Mouse (Mus musculus): ENCODE measurements at regions not wholly inside any gene's neighbourhood (a gene's known extent, or its start where the extent isn't known, plus 50 kb on each side); places are given as distances from the start of the nearest gene placed in this dataset.
A peak's percentile ranks its signal among the peaks of the same experiment; 100 is the strongest.

GRCm38 (mm10) chr6:20555320-20555883 lies 659.9 kb upstream of the Kcnd2 start:
- no peak for DNase-seq (ENCODE audit: low read depth, low spot score)

- no peak for DNase-seq (ENCODE audit: low read depth, low spot score)
These were observed 642.7 kb upstream of the Kcnd2 start for GRCm38 (mm10) chr6:20572621-20573020.

- DNase-seq (ENCODE audit: low read depth, low spot score), result no peak
These were observed 640.6 kb upstream of the Kcnd2 start for GRCm38 (mm10) chr6:20574734-20575133.

DNA sequence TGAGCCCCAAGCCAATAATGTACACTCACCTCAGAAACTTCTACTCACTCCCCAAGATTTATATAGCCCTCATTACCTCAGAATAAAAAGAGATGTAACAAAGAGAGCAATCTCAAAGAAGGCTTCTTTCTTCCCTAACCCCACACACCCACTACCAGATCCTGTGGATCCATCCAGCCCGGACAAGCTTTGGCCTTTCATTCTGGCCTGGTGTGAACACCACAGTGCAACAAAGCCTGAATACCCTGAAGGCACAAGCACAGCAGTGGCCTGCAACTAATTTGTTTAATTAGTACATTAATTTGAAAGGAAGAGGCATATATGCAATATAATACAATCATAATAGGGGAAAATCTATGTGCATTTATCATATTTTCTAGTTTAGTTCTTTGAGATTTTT lies 616.5 kb upstream of the Kcnd2 start:
- DNase-seq (ENCODE audit: low read depth, low spot score), result no peak

GRCm38 (mm10) chr6:20604170-20604569 lies 611.1 kb upstream of the Kcnd2 start:
- DNase-seq (ENCODE audit: low read depth, low spot score), result no peak

GRCm38 (mm10) chr6:20620476-20620875 lies 594.8 kb upstream of the Kcnd2 start:
- DNase-seq (ENCODE audit: low read depth, low spot score), result peak; percentile 75

GRCm38 (mm10) chr6:20626382-20626781 lies 588.9 kb upstream of the Kcnd2 start:
- no peak for DNase-seq (ENCODE audit: low read depth, low spot score)

GRCm38 (mm10) chr6:20627071-20627470 lies 588.2 kb upstream of the Kcnd2 start:
- peak; percentile 68 for DNase-seq (ENCODE audit: low read depth, low spot score)

- no peak for DNase-seq (ENCODE audit: low read depth, low spot score)
These were observed 575.0 kb upstream of the Kcnd2 start for GRCm38 (mm10) chr6:20640301-20640700.

GRCm38 (mm10) chr6:20641375-20641774 lies 573.9 kb upstream of the Kcnd2 start:
- DNase-seq (ENCODE audit: low read depth, low spot score), result no peak

GRCm38 (mm10) chr6:20641851-20642250 lies 573.5 kb upstream of the Kcnd2 start:
- no peak for DNase-seq (ENCODE audit: low read depth, low spot score)

GRCm38 (mm10) chr6:20657042-20657441 lies 558.3 kb upstream of the Kcnd2 start:
- no peak for DNase-seq (ENCODE audit: low read depth, low spot score)

DNA sequence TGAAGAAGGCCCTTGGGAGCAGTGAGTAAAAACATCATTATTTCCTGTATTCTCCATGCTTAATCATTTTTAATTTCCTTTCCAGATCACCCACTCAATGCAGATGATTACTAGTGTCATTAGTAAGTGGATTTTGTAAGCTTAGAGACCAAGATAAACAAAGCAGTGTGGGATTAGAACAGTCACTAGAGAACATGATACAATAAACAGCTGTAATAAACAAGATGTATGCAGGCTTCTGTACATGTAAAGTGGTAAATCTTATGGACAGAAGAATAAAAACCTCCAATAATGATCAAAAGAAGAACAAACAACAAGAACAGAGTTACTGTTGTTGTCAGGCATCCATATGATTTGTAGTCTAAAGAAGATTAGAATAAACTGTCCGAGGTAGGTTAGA lies 542.1 kb upstream of the Kcnd2 start:
- no peak for DNase-seq (ENCODE audit: low read depth, low spot score)

GRCm38 (mm10) chr6:20686447-20687238 lies 528.7 kb upstream of the Kcnd2 start:
- peak; percentile 83 for DNase-seq (ENCODE audit: low read depth, low spot score)

GRCm38 (mm10) chr6:20687239-20687575 lies 528.1 kb upstream of the Kcnd2 start:
- peak; percentile 85 for DNase-seq (ENCODE audit: low read depth, low spot score)

- no peak for DNase-seq (ENCODE audit: low read depth, low spot score)
These were observed 489.4 kb upstream of the Kcnd2 start for GRCm38 (mm10) chr6:20725948-20726347.

DNA sequence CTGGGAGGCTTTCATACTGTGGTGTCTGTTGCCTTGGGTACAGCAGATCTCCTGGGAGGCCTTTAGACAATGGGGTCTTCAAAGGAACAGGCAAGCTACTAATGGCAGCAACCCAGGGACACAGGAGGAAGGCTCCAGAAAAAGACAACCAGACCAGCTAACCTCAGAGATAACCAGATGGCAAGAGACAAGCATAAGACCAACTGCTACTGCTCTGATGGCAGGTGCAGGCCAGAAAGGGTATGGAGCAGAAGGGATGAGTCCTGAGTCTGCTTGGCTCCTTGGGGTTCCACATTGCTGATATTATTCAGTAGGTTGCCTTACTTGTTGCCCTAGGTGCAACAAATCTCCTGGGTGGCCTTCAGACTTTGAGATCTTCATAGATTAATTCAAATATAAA lies 476.2 kb upstream of the Kcnd2 start:
- DNase-seq (ENCODE audit: low read depth, low spot score), result no peak

DNA sequence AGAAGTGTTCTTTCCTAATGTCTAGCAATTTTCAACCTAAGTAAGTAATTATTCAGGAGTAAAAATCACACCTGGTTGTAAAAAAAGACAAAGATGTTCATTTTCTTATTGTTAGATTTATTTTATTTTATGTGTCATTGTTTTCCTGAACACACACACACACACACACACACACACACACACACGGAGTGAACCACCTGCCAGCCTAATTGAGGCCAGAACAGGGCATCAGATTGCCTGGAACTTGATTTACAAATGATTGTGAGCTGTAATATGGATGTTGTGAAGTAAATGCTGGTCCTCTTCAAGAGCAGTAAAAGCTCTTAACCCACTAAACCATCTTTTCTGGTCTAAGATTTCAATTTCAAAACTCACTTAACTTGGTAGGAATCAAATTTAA lies 474.9 kb upstream of the Kcnd2 start:
- no peak for DNase-seq (ENCODE audit: low read depth, low spot score)

- no peak for DNase-seq (ENCODE audit: low read depth, low spot score)
These were observed 474.1 kb upstream of the Kcnd2 start for GRCm38 (mm10) chr6:20741240-20741639.

GRCm38 (mm10) chr6:20757240-20757639 lies 458.1 kb upstream of the Kcnd2 start:
- no peak for DNase-seq (ENCODE audit: low read depth, low spot score)

GRCm38 (mm10) chr6:20761300-20761699 lies 454.0 kb upstream of the Kcnd2 start:
- no peak for DNase-seq (ENCODE audit: low read depth, low spot score)

GRCm38 (mm10) chr6:20775872-20776271 lies 439.4 kb upstream of the Kcnd2 start:
- DNase-seq (ENCODE audit: low read depth, low spot score), result no peak

Measured in ZHBTc4 (cell line).